Mouse (Mus musculus) heart, postnatal 10 days (tissue): ENCODE data around the gene Chrm3. TPM values are rescaled to one million over a fixed set of nuclear protein-coding genes. Genes with fewer than 3 reads are reported as not detected.
"Not testable (repeated sequence)": the region's sequence is repeated elsewhere in the genome, so short reads cannot be mapped to it uniquely, and the experiment has no call there.

Source experiments
- DNase-seq, 2 experiments: peaks; one replicate each; pipeline ENCODE4 v3.0.0; 2021
- intact Hi-C: fragments of 180-260 bp; cut with DNase I; formaldehyde crosslinking; loops from one replicate; pipeline ENCODE4 v1.15.1; 2025
- total RNA-seq, 2 experiments: library from RNA; stranded (reverse); gene quantifications; 2 replicates each; pipeline ENCODE4 v1.2.3; 2021

The Chrm3 gene
- total RNA-seq: 1 to 10 TPM; 1.3 to 1.8 TPM

DNA sequence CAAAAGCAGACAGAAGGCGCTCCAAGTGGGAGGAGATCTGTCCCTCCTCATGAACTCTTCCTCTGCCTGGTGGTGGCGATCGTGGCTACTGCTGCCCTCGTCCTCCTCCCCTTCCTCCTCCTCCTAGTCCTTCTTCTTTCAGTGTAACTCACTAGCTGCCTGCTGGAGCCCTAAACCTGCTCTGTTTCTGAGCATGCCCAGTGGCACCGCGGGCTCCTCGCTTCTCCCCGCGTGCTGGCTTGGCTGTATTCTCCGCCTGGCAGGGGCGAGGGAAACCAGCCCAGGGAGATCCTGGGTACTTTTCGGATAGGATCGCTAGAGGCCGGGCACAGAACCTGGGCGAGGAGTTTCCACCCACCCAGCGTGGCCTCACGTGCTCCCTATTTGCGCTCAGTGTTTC lies at the start of gene Chrm3:
Chrm3 (minus strand) TSS at position 71 of the 400 bp plus-strand sequence.
- intact Hi-C loops: loop anchor here (10.0 kb wide), 1 partner anchor 1204 kb away; no protein-coding TSS in a partner anchor
- peak; percentile 30 to 37 for DNase-seq

DNA sequence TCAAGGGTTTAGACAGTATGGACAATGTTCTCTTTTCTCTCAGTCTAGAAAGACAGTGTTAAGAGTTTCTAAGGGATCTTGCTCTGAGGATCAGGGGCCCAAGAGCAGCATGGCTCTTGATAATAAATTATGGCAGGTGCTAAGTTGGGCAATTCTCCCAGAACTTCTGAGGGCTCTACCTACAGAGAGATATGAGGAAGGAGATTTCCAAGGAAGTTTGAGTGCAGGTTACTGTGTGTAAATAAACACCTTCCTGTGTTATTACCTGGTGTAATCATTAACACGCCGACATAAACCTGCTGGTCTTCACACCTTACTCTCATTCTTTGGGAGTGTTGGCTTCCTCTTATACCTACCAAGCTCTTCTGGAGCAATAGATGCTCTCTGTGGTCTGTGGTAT lies 33.7 kb upstream of the Chrm3 start:
- DNase-seq: no peak
- intact Hi-C loops: no loop called here

DNA sequence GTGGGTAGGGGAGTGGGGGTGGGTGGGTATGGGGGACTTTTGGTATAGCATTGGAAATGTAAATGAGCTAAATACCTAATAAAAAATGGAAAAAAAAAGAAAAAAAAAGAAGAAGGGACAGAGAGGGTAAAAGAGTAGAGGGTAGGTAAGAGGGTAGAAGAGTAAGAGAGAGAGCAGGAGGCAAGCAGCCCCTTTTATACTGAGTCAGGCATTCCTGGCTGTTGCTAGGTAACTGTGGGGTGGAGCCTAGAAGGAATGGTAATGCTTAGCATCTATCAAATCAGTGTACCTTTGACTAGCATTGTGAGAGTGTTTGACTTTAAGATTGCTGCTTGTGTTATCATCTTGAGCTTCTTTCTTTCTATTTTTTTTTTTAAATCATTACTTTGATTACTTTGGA lies 14.8 kb upstream of the Chrm3 start:
- DNase-seq, intact Hi-C loops: not testable (repeated sequence)

DNA sequence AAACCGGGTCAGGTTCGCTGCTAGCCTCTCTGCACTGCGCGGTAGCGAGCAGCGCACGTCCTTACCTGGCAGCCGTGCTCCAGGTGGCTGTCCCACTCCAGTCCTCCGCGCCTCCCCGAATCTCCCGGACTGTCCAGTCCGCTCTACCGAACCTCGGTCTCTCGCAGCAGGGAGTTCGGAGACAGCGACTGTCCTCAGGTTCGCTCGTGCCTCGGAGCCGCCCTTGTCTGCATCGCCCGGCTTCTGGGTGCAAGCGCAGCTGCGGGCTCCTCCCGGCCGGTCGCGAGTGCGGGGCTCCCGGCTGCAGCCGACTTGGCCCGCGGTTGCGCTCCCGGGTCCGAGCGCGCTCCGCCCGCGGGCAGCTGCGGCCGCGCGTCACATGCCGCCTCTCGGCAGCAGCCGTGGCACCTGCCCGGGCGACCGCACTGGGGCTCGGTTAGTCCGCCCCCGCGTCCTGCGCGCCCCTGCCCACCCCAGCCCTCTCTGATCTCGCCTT lies 400 bp downstream of the Chrm3 start:
- peak; percentile 9 to 11 for DNase-seq
- intact Hi-C loops: loop anchor here (10.0 kb wide), 1 partner anchor 1205 kb away; no protein-coding TSS in a partner anchor

DNA sequence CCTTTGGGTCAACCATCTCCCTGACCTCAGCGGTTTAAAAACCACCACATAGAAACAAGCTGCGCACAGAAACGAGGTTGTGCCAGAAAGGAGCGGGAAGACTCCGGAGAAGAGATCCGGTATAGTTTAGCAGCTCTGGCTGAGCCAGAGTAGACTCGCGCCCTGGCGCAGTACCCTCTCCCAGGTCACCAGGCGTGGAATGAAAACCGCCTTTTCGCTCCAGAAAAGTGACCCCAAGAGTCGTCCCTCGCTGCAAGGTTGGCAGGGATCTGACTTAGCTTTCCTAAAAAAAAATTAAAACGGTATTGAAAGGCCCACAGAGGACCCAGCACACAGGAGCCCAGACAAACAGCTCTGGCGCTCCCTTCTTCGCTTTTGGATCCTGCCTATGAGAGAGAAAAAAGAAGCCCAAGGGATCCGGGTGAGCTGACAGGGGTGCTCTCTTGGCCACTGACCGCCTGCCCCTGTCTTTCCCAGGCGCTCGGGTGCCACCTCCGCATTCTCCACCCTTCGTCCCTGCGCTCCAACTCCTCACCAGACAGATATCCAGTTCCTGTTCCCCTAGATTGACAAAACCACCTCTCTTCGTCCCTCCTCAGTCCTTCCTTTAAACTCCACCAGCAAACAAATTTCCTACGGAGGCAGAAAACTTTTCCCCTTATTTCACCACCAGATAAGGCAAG lies 990 bp downstream of the Chrm3 start:
- intact Hi-C loops: loop anchor here (10.0 kb wide), 1 partner anchor 1205 kb away; no protein-coding TSS in a partner anchor
- peak; percentile 9 to 15 for DNase-seq

DNA sequence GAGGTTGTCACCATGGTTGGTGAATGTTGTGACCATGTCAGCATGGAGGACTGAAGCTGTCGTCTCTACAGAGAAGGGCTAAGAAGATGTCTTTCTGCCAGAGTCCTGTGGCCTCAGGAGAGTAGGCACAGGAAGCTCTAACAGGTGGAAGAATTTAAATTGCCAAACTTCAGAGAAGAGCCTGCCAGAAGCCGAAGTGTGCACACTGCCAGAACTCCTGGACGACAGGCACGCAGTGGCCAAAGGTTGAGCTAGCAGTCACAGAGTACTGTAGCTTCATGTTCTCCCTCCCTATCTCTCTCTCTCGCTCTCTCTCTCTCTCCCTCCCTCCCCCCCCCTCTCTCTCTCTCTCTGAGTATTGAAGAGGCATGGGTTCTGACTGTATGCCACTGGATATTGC lies 4.9 kb downstream of the Chrm3 start:
- no peak for DNase-seq
- intact Hi-C loops: no loop called here

DNA sequence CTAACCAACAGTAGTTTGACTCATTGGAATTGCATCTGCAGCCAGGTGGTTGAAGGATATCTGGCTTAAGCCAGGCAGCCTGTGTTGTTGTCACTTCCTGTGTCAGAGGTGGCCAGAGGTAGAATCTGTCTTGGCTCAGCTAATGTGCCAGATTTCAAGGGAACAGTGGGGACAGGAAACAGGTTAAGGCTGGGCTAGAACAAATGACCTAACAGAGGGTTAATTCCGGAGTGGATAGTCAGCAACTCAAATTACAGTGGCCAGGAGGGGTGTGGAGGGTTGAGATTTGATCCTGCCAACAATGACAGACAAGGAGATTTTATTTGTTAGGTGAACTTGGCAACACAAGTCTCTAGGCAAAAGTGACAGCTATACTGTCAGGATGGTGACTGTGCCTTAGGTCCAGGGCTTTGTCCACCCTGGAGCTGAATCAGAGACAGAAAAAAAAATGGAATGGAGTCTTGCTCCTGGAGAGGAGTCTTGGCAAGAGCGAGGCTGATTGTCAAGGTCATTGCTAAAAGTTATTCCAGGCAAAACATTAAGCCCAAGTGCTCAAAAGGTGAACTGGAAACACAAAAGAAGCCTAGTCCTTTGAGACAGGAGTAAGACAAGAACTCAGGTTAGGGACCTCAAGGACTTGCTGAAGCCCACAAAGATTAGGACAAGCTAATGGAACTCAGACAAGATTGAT lies 5.6 kb downstream of the Chrm3 start:
- intact Hi-C loops: no loop called here
- peak in 1 of 2 experiments; percentile 12 for DNase-seq

DNA sequence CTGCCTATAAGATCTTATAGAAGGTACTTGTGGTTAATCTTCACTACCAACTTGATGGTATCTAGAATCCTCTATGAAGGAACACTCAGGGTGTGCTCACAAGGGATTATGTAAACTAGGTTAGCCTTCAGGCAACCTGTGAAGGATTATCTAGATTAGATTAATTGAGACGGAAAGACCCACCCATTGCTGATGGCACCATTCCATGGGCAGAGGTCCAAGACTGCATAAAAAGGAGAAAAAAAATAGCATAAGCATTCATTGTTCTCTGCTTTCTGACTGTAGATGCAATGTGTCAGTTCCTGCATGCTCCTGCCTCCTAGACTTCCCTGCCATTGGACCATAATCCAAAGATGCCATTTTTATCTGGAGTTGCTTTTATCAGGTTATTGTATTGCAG lies 8.5 kb downstream of the Chrm3 start:
- intact Hi-C loops: no loop called here
- DNase-seq: no peak

DNA sequence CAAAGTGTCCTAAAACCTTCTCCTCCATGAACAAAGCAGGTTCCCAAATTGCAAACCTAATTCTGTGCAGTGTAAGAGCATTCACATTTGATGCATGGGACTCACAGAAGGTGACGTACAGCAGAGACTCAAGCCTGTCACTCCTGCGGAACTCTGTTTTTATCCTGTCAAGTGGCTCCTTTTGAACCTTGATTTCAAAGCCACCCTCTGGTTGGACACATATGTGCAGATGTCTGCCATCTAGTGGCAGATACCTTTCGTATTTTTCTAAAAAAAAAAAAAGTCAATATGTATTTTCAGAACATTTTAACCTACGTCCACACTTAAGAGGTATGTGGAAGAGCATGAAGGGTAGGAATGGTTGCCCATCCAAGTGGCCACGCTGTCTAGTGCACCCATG lies 16.3 kb downstream of the Chrm3 start:
- intact Hi-C loops: loop anchor here (1.0 to 10.0 kb wide), 2 partner anchors 270 to 462 kb away; no protein-coding TSS in a partner anchor
- DNase-seq: no peak

DNA sequence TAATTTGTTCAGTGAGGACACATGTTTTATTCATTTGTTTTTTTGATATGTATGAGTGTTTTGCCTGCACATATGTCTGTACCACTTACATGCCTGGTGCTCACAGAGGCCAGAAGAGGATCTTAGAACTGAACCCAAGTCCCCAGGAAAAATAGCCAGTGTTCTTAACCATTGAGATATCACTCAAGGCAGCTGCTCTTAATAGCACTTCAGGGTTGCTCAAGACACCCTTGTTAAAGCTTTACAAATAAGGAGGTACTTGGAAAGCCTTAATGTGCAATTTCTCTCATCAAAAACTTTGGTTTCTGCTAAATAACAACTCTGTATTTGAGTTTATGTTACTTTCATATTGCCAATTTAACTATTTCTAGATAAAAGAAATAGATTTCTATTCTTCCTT lies 25.1 kb downstream of the Chrm3 start:
- DNase-seq: no peak
- intact Hi-C loops: no loop called here

DNA sequence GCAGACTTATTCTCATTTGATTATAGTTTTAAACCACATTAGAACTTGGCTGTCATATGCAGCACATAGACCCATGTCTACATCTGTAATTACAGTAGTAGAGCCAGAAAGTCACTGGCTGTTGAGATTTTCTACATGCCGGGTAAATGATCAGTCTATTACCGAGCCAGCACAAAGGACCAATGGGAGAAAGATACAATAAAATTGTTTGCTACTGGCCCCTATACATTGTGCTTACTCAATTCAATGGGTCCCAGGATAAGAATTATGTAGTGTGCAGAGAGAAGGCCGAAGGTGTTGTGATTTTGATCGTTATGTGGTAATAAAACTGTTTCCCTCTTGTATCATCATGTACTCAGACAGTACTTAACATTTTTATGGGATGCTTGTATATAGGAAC lies 27.9 kb downstream of the Chrm3 start:
- DNase-seq: no peak
- intact Hi-C loops: no loop called here

DNA sequence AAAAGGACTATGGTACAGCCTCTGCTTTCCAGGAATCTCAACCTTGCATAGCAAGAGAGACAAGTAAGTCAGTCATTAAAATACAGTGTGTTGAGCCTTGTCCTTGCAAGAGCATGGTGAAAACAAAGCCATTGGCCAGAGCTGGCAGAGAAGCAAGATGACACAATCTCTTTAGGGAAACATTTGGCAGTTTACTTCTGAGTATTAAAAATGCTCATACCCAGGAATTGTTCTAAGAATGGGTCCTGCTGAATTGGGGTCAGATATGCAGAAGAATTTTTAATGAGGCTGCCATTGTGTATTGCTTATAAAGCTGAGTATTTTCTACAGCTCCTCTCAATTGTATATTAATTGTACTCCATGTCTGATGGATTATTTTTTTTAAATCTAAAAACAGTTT lies 50.8 kb downstream of the Chrm3 start:
- intact Hi-C loops: no loop called here
- DNase-seq: peak; percentile 17 to 35

DNA sequence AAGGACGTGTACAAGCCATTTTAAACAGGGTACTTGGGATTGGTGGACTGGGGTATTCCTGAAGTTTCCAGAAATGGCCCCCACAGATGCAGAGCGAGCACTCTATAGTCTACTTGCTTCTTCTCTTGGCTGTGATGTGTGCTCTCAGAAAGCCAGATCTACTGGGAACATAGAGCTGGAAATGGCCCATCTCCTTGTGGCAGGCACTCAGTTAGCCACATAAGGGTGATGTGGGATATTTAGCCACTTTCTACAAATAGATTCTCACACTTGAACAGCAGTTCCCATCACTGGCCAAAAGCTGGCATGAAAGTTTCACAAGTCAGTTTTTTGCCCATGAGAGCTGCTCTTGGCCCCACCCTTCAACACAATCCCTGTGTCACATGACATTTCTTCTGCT lies 65.5 kb downstream of the Chrm3 start:
- DNase-seq: no peak
- intact Hi-C loops: no loop called here

DNA sequence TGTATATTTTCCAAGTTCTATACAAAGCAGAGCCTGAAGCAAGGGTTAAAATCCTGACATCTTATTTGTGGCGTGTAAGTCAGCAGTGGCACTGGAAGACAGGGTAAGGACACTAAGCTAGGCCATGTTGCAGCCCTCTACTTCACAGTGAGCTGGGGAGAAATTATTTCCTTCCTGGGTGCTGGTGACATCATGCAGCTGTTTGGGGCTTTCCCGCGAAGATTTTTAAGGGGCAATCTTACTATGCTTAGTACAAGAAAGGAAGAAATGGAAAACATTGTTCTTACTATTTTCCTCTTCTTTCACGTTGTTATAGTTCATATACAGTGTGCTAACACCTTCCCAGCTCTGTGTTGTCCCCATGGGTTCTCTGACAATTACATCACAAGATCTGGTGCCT lies 76.3 kb downstream of the Chrm3 start:
- no peak for DNase-seq
- intact Hi-C loops: no loop called here

DNA sequence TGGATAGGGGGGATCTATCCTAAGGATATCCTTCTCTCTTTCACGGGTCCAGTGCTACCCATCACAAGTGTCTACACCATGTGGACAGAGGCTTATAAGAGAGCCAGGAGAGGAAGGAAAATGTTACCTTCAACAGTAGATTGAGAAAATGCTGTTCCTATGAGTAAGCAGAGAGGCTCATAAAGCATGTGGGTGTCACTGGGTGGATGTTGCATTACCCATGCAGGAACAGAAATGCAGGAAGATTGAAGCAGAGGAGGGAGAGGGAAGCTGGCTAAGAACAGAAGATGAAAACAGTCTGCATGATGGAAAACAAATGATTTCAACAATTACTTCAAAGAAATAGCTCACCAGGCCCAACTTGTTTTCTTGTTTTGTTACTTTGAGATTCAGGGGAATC lies 85.7 kb downstream of the Chrm3 start:
- DNase-seq: no peak
- intact Hi-C loops: no loop called here

DNA sequence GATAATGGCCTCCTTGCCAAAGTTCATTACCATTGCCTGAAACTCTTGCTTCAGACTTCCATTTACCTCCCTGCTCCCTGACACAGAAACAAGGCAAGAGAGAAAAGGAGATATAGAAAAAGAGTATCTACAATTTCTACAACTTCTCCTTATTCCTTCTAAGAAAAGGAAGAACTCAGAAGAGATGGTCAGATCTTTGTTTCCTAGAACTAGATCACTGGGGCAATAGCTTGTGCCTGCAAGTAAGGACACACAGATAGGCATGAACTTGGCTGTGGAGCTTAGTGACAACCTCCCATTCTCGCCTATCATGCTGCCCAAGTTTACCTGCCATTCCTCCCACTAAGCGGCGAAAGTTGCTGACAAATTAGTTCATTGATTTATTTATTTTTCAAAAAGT lies 96.9 kb downstream of the Chrm3 start:
- no peak for DNase-seq
- intact Hi-C loops: no loop called here

DNA sequence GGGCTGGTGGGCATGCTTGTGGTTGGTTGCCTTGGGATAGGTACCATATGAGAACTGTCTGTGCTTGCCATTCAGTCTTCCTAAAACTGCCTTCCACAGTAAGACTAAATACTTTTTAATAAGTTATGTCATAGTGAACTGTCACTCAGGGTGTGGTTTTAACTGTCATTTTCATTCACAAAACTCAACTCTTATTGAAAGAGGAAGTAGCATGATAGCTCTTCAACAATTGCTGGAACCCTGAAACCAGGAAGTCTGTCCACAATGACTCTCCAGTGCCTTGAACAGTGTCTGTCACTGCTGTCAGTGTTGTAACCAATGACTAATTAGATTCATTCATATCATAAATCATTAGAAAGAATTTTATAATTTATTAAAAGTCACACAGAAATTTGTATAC lies 107.6 kb downstream of the Chrm3 start:
- no peak for DNase-seq
- intact Hi-C loops: no loop called here

DNA sequence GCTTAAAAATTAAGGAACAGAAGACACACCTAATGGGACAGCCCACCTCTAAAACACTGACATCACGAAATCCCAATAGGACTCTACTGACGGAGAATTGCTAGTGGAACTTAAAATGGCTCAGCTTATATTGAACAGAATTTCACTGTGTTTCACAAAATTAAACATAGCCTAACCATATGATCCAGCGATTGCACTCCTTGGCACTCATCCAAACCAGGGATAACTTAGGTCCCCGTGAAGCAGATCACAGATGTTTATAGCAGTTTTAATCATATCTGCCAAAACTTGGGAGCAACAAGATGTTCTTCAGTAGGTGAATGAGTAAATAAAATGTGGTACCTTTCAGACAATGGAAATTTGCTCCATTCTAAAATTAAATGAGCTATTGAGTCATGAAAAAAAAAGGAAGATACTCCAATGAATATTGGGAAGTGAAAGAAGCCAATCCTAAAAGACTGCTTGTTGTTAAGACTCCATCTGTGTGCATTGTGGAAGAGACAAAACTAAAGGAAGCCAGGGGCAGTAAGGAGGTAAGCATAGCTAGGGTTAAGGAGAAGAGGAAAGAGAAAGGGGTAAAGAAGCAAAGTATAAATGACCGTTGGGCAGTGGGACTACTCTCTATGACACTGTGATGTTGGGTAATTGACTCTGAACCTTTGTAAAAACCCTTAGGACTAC lies 109.0 kb downstream of the Chrm3 start:
- intact Hi-C loops: no loop called here
- no peak for DNase-seq

DNA sequence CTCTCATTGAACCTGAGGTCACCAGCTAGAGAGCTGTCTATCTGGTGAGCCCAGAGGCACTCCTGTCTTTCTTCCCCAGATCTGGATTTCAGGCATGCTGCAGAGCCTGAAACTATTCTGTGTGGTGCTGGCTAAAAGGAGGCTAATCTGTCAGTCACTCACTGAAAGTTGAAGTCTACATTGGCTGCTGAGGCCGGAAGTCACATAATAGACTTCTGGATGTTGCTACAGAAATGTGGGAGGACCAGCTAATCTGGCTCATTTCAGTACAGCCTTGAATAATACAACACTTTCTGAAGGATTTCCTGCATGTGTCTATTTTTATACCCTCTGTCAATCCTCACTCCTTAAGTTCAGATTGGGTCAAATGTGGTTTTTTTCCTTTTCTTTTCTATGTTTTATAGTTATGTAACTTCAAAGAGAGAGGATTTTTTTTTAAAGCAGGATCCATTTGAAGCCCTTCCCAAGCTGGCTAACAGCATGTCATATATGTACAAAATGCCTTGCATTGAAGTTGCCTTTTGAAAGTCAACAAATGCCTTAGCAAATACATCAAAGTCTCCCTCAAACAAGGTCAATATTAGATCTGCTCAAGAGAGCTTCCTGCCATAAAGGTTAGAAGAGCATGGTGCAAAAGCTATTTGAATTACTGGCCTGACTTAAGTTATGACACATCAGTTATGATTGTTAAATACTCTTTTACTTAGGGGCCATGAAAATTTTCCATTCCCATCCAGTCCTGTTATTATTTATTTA lies 116.2 kb downstream of the Chrm3 start:
- intact Hi-C loops: no loop called here
- DNase-seq: peak; percentile 47 to 50

DNA sequence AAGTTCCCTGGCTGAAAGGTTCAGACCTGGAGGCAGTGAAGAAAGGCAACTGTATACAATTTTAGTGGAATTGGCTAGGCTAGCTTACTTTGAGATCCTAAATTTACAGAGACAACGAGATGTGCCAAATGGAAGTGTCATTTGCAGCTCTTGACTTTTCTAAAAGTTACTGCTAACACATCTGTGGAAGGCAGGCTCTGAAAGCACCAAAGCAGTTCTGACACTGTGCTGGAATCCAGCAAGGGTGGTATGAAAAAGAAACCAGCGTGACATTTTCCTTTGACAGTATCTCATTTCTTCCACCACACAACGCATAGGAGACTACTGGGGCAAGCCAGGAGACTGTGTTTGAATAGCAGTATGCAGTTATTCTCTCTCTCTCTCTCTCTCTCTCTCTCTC lies 120.4 kb downstream of the Chrm3 start:
- DNase-seq: no peak
- intact Hi-C loops: no loop called here

DNA sequence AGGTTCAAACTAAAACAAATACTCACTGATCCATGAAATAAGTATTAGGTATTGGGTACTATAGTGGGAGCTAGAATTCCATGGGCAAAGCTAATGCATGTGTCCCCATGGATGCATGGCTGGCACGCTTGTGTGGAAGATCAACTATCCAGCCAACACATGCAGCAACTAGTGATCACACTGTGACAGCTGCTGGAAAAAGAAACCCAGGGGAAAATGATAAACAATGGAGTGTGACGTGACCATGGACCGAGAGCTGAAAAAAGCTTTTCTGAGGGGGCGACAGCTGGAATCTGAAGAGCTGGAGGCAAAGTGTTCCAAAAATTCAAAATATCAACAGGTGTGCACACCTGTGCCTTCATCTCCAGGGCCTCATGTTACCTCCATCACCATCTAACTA lies 120.8 kb downstream of the Chrm3 start:
- intact Hi-C loops: no loop called here
- no peak for DNase-seq
